Mouse (Mus musculus) lung, adult 2 months (tissue): ENCODE measurements at regions not wholly inside any gene's neighbourhood (a gene's known extent, or its start where the extent isn't known, plus 50 kb on each side); places are given as distances from the start of the nearest gene placed in this dataset.

ENCODE experiments used
- CTCF ChIP-seq: fragments of 200-500 bp; IDR thresholded peaks from 2 replicates; pipeline ENCODE4 v1.5.1; 2011; ENCODE audit warnings: mild to moderate bottlenecking, low read length, control low read depth; ENCODE audit not compliant: insufficient read depth
- POLR2A ChIP-seq: fragments of 200-500 bp; IDR thresholded peaks from 2 replicates; pipeline ENCODE4 v1.6.1; 2011; ENCODE audit warnings: low read depth, mild to moderate bottlenecking, control low read depth, low read length, borderline replicate concordance; ENCODE audit errors: extremely low read depth

DNA sequence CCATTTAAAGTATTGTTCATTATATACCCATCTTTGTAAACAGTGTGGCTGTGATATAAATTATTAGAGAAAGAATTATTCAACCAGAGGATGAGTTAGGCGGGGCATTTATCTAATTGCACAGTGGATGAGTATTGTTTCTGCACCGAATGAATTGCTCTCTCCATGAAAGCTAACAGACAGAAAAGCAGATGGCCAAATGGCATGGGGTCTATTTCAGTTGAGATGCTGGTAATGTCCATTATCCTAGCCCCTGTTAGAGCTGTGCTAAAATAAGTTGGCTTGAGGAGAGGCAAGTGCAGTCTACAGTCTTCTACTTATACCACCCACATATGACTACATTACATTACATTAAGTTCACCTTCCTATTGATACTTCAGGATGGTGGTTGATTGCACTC lies 475.8 kb downstream of the Igsf11 start:
- TF ChIP-seq CTCF = no peak
- no peak for TF ChIP-seq POLR2A
